Mouse (Mus musculus): ENCODE measurements around the gene Galt.
"Not testable (repeated sequence)": the region's sequence is repeated elsewhere in the genome, so short reads cannot be mapped to it uniquely, and the experiment has no call there.

Galt gene

DNA sequence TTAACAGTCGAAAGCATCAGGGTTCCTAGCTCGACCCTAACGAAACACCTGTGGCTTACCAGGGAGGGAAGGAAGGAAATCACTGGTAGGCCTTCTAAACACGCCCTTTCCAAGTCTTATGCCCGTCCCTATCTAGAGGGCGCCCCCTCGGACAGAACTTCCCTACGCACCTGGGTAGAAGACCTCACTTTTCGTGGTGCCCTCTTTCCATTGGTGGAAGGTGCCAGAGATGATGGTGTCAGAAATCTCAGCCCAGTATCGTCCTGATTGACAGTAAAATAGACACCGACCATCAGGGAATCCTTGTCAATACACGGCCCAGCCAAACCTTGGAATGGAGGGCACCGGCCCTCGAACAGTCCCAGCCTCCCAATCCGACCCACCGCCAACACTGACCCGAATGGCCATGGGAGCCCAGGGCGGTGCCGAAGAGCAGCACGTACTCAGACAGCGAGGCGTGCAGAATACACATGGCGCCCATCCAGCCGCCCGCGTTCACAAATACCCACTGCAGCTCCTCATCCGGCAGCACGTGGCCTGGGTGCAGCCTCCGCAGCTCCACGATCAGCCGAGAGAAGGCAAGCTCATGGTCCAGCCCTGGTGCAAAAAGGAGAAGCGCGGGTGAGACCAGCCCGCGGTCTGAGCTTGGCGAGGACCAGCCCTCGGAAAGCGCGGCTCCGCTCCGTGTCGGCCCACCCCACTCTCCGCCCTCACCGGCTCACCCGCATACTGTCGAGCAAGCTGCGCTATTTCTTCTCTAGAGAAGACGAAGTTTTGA lies 14.5 kb upstream of the Galt start:
- DNase-seq: no peak

DNA sequence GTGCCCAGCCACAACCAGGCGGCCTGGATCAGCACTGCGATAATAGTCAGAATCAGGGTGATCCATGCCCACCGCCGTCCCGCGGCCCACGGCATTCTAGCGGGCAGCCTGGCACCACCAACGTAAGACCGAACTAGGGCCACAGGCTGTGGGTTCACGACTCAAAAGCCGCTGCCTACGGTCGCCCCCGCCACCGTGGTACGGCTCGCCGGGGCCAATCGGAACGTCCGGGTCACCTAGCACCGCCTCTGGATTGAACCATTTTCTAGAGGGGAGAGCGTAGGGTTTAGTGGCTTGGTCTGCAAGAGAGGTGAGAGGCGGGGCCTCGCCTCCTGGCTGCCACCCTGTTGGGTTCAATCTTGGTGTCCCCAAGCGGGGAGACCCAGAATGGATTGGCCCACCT lies 13.9 kb upstream of the Galt start:
- DNase-seq: peak; percentile 95

DNA sequence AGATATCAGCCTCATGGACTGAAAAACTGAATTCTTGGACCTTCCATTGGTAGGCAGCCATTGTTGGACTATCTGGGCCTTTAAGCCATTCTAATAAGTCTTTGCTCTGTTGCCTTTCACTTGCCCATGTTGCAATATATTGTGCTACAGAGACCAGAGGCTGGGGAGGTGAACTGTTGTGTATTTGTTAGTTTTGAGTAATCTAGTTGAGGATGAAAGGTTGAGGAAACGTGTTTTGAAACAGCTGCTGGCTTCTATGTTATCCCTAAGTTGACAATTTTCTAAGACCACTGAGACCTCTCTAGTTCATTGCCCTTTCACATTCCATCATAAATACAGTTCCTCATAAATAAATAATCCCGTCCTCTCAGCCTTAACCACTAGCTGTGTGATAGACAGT lies 10.9 kb upstream of the Galt start:
- no peak for DNase-seq

DNA sequence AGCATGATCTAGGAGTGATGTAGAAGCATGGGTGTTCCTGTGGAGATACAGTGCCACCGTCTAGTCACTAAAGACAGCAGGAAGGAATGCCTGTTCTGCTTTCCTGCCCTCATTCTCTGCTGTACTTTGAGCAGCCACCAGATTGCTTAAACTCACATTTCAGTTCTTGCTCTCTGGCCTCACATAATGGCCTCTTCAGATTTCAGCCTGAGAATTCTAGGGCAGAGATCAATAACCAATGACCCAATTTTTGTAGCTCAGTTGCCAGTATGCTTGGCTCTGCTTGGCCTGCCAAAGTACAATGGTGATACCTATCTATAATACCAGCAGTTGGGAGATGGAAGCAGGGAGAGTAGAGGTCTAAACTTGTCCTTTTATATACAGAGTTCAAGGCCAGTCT lies 10.0 kb upstream of the Galt start:
- DNase-seq: no peak

DNA sequence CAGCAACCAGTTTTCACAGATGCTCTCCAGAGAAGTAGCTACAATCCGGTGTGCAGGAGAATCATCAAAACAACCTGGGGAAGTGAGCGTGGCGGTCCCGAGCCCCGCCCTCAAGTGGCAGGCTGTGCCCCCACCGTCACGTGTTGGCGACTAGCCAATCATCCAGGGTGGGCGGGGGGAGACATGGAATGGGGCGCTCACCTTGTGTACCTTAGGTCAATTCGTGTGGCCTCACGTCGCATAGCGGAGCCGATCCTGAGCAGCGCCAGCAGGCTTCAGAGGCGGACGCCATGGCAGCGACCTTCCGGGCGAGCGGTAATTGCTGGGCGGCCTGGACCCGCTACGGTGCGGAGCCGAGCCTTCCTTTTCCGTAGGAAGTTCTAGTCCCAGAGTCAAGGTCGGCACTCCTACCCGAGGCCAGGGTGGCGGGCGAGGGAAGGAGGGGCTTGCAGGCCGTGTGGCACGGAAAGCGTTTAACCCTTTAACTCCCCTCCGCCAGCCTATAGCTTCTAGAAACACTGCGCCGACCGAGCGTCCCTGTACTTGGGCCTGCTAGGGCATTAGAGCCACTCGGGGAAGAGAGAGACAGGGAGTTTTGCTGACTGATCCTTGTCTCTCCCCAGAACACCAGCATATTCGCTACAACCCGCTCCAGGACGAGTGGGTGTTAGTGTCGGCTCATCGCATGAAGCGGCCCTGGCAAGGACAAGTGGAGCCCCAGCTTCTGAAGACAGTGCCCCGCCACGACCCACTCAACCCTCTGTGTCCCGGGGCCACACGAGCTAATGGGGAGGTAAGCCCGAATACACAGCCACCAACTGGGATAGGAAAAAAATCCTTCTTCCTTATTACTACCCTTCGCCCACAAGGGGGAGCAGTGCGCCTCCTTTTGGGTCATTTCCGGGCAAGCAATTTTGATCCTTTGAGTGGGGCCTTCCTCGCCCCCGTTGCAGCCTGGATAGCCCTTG lies 594 bp downstream of the Galt start, which contains the start of gene Sigmar1:
Gene Sigmar1, minus strand, starts transcription at position 820 of the 968 bp plus-strand sequence.
- DNase-seq: peak; percentile 94

DNA sequence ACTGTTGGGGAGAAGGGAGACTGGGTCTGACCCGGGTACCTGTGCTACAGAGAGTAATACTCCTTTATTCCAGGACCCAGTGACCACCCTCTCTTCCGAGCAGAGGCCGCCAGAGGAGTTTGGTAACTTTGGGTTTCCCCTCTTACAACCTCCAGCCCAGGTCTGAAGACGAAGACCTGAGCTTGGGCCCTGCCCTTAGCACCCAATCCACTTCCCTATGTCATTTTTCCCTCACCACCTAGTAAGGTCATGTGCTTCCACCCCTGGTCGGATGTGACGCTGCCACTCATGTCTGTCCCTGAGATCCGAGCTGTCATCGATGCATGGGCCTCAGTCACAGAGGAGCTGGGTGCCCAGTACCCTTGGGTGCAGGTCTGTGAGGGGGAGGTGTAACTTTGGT lies 1.4 kb downstream of the Galt start:
- DNase-seq: peak; percentile 34

DNA sequence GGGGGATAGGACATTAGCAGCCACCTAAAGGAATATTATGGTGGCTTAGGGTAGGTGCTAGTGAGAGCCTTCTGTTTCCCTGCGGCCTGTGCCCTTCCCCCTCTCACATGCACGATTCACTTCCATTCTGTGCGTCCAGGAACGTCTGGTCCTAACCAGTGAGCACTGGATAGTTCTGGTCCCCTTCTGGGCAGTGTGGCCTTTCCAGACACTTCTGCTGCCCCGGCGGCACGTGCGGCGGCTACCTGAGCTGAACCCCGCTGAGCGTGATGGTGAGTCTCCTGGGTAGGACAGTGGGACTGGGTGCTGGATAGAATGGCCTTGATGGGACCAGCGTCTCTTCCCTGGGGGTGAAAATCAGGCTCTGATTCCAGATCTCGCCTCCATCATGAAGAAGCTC lies 2.3 kb downstream of the Galt start:
- peak; percentile 61 for DNase-seq

DNA sequence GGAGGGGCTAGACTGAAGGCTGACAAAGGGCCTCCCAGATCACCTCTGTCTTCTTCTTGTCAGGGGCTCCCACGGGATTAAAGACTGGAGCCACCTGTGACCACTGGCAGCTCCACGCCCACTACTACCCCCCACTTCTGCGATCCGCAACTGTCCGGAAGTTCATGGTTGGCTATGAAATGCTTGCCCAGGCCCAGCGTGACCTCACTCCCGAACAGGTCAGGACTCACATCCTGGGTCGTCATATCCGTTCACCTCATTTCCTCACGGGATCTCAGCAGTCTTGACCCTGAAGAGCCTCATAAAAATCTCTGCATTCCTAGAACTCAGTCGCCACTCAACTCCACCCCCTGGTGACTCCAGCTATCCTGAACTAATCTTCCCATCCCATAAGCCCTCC lies 3.0 kb downstream of the Galt start:
- peak; percentile 61 for DNase-seq

DNA sequence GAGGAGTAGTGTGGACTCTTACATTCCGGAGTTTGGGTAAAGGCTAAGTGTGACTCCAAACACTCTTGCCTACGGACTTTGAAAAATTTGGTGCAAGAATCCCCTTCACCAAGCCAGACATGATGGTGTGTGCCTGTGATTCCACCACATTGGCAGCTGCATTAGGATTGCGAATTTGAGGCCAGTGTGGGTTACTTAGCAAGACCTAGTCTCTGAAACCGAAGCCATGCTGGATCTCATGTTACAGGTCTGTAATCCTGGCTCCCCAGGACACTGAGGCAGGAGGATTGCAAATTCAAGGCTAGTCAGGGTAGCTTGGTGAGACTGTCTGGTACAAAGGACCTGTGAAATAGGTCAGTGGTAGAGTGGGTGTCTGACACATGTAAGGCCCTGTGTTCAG lies 3.7 kb downstream of the Galt start:
- no peak for DNase-seq

DNA sequence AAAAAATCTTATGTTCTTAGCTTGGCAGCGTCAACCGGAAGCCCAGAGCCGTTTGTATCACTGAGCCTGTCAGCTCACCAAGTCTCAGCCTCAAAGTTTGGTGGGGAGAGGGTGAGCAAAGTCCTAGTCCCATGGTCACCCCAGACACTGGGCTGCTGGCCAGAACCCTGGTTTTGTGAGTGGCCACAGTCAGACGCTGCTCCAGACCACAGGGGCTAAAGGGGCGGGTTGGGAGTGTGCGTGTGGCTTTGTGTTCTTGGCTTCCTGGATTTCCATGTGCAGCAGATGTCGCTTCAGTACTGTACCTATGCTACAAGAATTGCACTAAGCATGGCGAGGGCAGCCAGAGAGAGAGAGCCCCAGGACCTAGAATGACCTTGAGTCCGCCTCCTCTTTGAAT lies 4.2 kb downstream of the Galt start:
- DNase-seq: peak; percentile 74

DNA sequence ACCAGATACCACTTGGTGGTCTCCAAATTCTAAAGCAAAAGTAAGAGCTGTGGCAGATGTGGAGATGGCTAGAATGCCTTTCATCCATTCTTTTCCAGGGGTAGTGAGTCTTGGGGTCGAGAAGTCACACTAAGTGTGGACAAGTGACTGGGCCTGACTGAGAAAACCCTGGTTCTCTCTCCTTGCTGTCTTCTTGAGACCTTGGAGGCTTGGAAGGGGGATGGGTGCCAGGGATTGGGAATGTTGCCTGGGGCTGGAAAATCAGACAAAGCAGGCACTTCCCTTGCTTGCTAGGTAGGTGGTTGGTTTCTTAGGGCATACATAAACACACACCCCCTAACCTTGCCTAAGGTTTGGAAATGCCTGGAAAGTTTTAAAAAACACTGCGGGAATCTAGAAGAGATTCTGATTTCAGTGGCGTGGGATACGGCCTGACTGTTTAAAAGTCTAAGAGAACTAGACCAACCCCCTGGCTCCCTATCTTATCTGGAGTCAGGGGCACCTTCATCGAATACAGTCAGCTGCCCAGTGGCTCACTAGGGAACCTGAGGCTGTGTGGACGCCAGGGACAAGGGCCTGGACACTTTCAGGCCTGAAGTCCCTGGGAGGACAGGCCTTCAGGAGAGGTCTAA lies 4.7 kb downstream of the Galt start:
- DNase-seq: no peak

DNA sequence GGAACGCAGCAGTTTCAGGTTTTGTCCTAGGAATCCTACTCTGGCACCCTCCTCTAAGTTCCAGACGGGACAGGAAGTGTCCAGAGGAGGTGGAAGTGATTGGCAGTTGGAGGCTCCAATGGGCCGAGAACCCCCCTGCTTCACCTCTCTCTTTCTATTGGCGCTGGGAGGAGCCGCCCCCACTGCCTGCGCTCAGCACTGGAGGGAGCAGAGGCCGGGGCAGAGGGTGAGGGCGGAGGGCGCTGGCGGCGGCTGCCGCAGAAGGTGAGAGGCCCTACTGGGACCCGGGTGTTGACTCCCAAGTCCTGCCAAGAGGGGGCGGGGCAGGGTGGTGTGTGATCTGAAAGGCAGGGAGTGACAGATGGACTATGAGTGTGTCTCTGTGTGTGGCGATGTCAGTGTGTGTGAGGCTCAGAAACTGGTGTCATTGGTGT lies 5.3 kb downstream of the Galt start:
- DNase-seq: peak; percentile 94

DNA sequence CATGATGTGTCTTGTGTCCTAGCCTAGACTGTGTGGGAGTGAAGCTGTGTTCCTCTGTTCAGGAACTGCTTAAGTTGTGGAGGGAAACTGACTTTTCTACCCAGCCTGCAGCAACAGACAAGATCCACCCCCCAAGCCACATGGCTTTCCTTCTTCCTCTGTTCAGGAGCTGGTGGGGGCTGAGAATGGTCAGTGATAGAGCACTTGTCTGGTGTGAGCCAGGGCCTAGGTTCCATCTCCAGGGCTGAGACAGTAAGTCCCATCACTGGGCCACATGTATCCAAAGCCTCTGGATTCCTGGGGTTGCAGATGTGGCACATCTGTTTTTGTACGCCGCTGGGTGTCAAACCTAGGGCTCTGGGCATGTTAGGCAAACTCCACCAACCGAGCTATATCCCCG lies 5.9 kb downstream of the Galt start:
- DNase-seq: no peak

DNA sequence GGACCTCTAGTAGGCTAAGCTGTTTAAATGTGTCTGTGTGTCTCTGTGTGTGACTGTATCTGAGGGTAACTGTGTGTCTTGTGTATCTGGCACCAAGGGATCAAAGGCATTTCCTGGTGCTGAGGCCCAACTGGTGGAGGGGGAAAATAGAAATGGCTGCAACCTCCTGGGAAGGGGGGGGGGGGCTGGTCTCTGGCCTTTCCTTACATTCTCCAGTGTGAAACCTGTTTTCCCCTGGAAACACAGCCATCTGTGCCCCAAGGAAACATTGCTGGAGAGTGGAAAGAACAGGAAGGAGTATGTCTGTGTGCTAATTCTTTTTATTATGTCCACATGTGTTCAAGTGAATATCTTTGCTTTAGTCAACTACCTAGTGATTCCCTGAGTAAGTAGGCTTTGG lies 6.7 kb downstream of the Galt start:
- DNase-seq: no peak

DNA sequence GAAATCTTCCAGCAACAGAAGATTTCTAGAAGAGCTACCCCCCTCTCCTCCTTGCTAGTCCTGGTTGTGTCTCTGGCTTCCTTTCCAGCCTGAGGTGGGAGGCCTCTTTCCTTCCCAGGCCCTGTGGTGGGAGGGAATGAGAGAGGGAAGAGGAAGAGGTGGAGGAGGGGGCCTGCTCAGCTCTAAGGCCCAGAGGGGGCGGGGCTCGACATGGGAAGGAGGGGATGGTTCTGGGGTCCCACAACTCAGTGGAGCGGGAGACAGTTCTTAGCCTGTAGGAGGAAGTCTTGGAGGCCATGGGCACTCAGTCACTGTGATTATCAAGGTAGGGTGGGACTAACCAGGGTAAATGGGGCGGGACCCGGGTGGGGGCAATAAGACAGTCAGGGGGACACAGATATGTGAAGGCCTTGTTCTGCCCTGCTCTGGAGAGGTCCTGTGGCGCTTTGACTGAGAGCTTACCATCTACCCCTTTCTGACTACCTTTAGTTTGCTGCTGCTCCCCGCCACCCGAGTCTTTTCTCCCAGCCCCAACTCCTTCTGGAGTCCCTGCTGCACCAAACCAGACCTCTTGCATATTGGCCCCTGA lies 7.2 kb downstream of the Galt start:
- DNase-seq: no peak

DNA sequence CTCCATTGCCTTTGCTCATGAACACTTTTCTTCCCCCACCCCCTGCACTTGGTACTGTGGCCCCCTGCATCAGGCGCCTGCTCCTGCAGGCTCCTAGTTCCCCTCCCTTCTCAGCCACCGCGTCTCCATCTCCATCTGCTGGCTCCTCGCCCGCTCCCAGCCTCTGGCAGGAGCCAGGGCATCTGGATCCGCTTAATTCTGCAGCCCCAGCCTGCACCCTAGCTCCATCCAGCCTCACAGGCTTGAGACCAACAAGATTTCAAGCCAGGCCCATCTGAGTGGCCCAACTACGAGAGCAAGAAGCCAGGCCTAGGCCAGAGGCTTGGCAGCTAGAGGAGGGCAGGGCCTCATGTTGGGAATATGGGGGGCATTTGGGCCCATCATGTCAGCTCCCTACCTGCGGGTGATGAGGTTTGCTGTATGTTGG lies 7.7 kb downstream of the Galt start:
- DNase-seq: peak; percentile 39

DNA sequence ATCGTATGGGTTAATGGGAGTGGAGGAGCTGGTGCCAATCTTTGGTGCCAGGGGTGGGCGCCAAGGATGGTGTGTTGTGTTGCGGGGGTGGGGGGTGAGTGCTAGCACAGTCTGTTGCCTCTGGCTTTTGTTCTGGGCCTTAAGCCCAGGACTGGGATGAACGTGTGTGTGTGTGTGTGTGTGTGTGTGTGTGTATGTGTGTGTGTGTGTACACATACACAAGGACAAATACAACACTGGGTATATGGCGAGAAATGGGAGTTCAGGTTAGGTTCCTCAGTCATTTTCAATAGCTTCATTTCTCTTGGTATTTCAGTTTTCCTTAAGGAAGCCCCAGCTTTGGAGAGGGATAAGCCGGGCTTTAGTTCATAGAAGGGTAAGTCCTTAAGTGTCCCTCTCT lies 8.1 kb downstream of the Galt start:
- DNase-seq: not testable (repeated sequence)

DNA sequence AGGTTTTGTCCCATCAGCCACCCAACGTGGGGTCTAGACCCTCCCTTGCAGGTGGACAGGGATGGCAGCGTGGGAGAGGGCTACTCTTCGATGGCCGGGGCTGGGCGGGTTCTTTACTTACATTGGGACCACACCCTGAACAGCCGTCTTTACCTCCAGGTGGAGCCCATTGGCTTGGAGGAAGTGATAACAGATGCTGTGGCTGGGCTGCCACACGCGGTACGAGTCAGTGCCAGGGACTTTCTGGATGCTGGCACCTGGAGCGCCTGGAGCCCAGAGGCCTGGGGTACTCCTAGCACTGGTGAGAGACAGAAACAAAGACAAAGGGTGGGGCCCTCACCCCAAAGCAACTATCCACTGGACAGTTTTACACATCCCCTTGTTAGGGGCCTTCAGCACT lies 12.3 kb downstream of the Galt start:
- not testable (repeated sequence) for DNase-seq

DNA sequence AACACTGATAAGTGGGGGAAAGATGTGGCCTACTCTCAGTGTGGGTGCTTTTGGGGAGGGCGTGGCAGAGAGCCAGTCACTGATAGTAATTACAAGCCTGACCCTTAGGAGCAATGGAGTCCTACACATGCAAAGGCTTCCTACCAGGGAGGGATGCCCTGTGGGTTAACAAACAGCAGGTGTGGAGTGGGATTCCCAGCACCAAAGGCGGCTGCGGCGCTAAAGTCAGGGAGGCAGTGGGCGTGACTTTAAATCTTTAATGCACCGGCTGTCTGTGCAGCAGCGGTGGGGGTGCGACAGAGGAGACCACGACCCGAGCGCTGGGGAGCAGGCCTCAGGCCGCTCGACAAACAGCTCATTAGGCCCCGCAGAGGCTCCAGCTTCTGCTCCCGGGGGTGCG lies 17.9 kb downstream of the Galt start:
- peak; percentile 23 for DNase-seq

DNA sequence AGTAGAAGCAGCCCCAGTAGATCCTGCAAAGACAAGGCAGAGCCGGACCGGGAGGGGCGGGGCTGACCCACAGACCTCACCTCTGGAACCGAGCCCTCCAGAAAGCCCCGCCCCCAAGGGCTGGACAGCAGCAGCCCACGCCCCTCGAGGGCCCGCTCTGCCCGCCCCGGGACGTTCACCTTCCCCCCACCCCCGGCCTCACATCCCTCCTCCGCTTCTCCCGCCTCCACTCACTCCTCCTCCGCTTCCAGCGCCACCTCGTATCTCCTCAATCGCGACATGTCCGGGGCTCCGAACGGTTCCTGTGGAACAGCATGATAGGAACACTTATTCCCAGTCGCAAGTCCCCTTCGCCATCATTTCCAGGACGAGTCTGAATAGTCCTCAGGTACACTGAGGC lies 18.5 kb downstream of the Galt start:
- DNase-seq: peak; percentile 88

DNA sequence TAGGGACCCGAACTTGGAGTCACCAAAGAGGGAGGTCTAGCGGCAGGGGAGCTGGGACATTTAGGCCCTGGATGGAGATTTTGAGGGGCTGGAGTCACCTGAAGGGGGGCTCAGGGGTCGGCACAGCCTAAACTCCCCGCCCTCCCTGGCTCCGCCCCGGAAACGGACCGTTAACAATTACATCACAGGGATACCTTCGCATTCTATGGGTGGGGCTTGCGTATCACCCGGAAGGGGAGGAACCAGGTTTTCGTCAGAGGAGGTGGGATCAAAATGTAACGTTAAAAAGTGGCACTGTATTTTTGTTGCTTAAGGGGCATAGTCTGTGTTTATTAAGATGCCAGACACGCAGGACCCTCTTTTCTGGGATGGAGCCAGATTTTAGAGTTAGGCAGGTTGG lies 19.0 kb downstream of the Galt start, which contains the start of gene Ccl27a:
Gene Ccl27a, minus strand, starts transcription at position 246 of the 400 bp plus-strand sequence.
- DNase-seq: peak; percentile 91

DNA sequence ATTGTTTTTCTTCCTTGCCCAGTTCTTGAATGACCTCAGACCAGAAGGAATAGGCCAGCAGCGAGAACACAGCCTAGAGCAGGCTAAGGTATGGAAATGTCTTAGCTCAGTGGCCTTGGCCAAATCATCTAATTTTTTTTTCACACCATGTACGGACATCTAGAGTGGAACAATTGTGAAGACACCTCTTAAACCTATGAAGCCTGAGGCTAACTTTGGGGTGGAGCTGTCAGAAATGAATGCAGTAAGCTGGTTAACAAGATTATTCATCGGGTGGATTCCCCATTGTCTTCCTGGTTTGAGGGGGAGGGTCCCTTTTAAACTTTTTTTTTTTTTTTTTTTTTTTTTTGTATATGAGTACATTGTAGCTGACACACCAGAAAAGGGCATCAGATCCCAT lies 19.5 kb downstream of the Galt start:
- DNase-seq: not testable (repeated sequence)

DNA sequence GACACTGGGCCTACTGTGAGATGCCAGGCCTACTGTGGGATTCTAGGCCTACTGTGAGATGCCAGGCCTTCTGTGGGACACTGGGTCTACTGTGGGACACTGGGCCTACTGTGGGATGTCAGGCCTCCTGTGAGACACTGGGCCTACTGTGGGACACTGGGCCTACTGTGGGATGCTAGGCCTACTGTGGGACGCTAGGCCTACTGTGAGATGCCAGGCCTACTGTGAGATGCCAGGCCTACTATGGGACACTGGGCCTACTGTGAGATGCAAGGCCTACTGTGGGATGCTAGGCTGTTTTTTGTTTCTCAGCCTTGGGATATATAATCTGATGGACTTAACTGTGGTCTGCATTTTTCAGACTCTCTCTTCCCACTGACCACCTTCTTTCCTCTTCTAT lies 20.8 kb downstream of the Galt start:
- DNase-seq: not testable (repeated sequence)

Data from kidney, adult 18-20 months (tissue).